Mouse (Mus musculus): Measurements from ENCODE around the gene Igdcc4.

GRCm38 (mm10) chr9:65113694-65114093, 12.4 kb downstream of the Igdcc4 start:
- TF ChIP-seq CTCF (IDR thresholded peaks at IDR 0.05; ENCODE audit: insufficient read depth, low read depth, low read length) (no peak), POLR2A (IDR thresholded peaks at IDR 0.05; ENCODE audit: insufficient read depth, low read depth, low read length) (no peak)
